Mouse (Mus musculus) C2C12 (cell line): ENCODE measurements around the gene Cluh.

ENCODE experiments used
- CTCF ChIP-seq: IDR thresholded peaks from one replicate; pipeline ENCODE4 v1.5.1; 2011; ENCODE audit not compliant: control insufficient read depth, insufficient read depth, insufficient read length
- MAX ChIP-seq: IDR thresholded peaks from one replicate; pipeline ENCODE4 v1.6.1; 2011; ENCODE audit warnings: mild to moderate bottlenecking, control low read depth
- MYOD1 ChIP-seq: IDR thresholded peaks from one replicate; pipeline ENCODE4 v1.6.1; 2011; ENCODE audit warnings: low read depth; ENCODE audit not compliant: control insufficient read depth, insufficient read length

DNA sequence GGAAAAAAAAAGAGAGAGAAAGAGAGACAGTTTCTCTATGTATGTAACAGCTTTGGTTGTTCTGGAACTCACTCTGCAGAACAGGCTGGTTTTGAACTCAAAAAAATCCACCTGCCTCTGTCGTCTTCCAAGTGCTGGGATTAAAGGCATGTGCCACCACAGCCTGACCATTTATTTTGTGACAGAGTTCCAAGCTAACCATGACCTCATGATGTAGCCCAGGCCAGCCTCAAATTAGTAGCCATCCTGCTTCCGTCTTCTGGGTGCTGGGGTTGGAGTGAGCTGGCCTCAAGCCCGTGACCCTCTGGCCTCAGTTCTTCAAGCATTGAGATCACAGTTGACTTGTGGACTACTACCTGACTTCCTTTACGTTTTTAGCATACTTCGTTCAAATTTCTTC lies 19.2 kb downstream of the Cluh start:
- TF ChIP-seq CTCF (no peak), MAX (no peak), MYOD1 (no peak)
